Mouse (Mus musculus): ENCODE results near the gene Card19.

DNA sequence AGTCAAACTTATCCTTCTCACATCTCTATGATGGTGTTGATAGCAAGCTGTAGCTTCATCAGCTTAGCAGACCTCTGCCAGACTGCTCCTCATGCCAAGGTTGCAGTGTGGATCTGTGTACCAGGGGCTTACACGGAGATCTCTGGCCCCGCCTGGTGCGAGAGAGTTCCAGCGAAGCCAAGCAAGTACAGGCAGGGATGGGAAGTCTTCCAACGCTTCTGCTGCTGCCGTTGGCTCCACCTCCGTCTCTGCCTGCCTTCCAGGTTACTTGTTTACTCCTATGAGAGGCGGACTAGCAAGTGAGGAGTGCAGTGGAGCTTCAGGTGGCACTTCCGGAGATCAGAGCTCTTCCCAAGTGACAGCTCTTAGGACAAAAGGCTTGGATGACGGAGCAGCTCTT, 8.5 kb upstream of the Card19 start:
- TF ChIP-seq CTCF (conservative IDR thresholded peaks at IDR 0.05; ENCODE audit: insufficient read depth, insufficient read length, low read depth, low read length) (no peak), POLR2A (IDR thresholded peaks at IDR 0.05; ENCODE audit: low read depth, low read length) (no peak)

All from kidney, adult 2 months (tissue).